Mouse (Mus musculus) forebrain, embryonic 13.5 days (tissue): Measurements from ENCODE around the gene Gapvd1. TPM values are rescaled to one million over a fixed set of nuclear protein-coding genes. Genes with fewer than 3 reads are reported as not detected.
"Not testable (repeated sequence)": the region's sequence is repeated elsewhere in the genome, so short reads cannot be mapped to it uniquely, and the experiment has no call there.

Experiments used
- ATAC-seq: fragments of 200-750 bp; cut with Nextera tagmentation; 2 replicates; pipeline ENCODE4 v1.8.0; 2017
- H3K27ac ChIP-seq: fragments of 300-500 bp; sonication (generic); 2 replicates; pipeline ENCODE4 v1.5.1; 2015; ENCODE audit warnings: inconsistent platforms, mild to moderate bottlenecking, moderate library complexity
- H3K27me3 ChIP-seq: fragments of 300-500 bp; sonication (generic); 2 replicates; pipeline ENCODE4 v1.6.1; 2015; ENCODE audit warnings: mild to moderate bottlenecking, inconsistent platforms
- H3K36me3 ChIP-seq: fragments of 300-500 bp; sonication (generic); 2 replicates; pipeline ENCODE4 v1.6.1; 2015; ENCODE audit warnings: mild to moderate bottlenecking, inconsistent platforms; ENCODE audit not compliant: poor library complexity, severe bottlenecking
- H3K4me1 ChIP-seq: fragments of 300-500 bp; sonication (generic); 2 replicates; pipeline ENCODE4 v1.6.1; 2015; ENCODE audit warnings: inconsistent platforms
- H3K4me2 ChIP-seq: fragments of 300-500 bp; sonication (generic); 2 replicates; pipeline ENCODE4 v1.6.1; 2015; ENCODE audit warnings: inconsistent platforms, mild to moderate bottlenecking, moderate library complexity
- H3K4me3 ChIP-seq: fragments of 300-500 bp; sonication (generic); 2 replicates; pipeline ENCODE4 v1.5.1; 2015; ENCODE audit warnings: mild to moderate bottlenecking, inconsistent platforms
- H3K9ac ChIP-seq: fragments of 300-500 bp; sonication (generic); 2 replicates; pipeline ENCODE4 v1.6.1; 2015; ENCODE audit warnings: mild to moderate bottlenecking, inconsistent platforms
- H3K9me3 ChIP-seq: fragments of 300-500 bp; sonication (generic); replicated peaks from 2 replicates; pipeline ENCODE4 v1.6.1; 2016; ENCODE audit warnings: inconsistent platforms
- WGBS: fragments of 180-500 bp; shearing (Covaris S2); methylation state at CpG from one replicate; pipeline ENCODE4 v1.1.7; 2015; 5-methylcytosine and 5-hydroxymethylcytosine counted together
- polyA plus RNA-seq: library from polyadenylated mRNA; unstranded; fragments of >200 nt; fragmentation: Nextera tagmentation; extraction: Ambion mirVana; gene quantifications from 2 replicates; pipeline ENCODE4 v1.2.1, GENCODE M21; 2015

Gene Gapvd1
- polyA plus RNA-seq = 112 and 123 TPM in 2 replicates

DNA sequence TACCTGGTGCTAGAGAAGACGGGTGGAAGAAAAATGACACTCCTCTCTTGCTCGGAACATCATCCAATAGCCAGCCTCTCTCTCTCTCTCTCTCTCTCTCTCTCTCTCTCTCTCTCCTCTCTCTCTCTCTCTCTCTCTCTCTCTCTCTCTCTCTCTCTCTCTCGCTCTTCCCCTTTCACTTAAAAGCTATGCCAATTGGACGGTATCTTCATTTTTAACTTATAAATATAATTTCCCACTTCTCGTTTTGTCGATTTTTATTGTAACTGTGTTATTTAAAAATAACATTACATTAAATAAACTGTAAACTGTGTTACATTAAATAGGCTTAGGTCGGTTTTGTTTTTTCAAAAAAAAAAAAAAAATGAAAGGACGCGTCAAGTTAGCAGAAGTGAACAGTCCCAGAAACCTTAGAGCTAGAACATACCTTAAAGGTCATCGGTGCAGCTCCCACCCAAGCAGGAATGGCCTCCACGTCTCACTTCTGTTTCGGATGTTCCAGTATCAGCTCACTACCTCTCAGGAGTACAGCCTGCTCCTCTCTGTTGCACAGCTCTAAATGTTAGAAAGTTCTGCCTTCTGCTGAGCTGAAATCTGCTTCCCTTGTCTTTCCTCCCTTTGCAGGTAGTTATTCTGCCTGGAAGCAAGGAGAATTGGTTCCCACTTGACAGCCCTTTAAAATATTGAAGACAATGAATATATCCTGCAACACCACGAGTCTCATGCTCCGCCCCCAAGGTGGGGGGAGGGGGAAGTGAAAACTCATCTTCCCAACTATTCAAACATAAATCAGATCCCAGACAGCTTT lies at the start of gene Gapvd1:
Gene Gapvd1 (minus strand): TSS at position 682 of the 808 bp plus-strand sequence.
- ATAC-seq = peak; percentile 23; the same call in 1 of the 2 replicates
- no peaks in the 10 kb centered on the region for H3K36me3 ChIP-seq
- WGBS = 1% methylated on average over 14 of the region's 14 CpGs

DNA sequence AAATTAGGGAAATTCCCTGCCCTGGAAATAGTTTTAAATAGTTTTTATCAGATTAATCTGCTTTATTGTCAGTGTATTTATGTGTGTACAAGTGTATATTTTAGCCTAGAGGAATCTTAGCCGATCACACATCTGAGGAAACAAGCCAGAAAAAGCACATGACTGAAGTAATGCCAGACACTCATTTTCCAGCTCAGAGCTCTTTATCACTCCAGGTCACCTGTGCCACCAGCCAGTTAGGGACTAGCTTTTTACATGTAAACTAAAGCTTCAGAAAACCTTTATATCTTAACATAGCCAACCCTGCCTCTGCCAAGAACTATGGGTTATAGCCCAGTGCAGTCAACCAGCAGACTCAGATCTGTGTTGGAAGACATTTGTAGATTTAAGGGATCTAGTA lies 49.8 kb upstream of the Gapvd1 start:
- ATAC-seq = no peak
- Histone ChIP-seq H3K4me1 (peaks cover 23% of the 10 kb centered on the region), H3K9me3 (no peaks in the 10 kb centered on the region), H3K4me2 (no peak overlapping the region), H3K36me3 (peaks cover 31% of the 10 kb centered on the region), H3K27me3 (no peaks in the 10 kb centered on the region), H3K9ac (no peak overlapping the region), H3K27ac (no peak overlapping the region), H3K4me3 (no peak overlapping the region)
- WGBS = 86% methylated on average over 1 of the region's 1 CpGs

More for the DNA sequence above, at the start of gene Gapvd1:
- peak within 1 kb of the TSS; percentile 76 for H3K4me2 ChIP-seq
- H3K9ac ChIP-seq = peak within 1 kb of the TSS; percentile 98
- peak within 1 kb of the TSS; percentile 95 for H3K4me3 ChIP-seq
- no peaks in the 10 kb centered on the region for H3K9me3 ChIP-seq
- H3K4me1 ChIP-seq = peaks cover 28% of the 10 kb centered on the region
- H3K27ac ChIP-seq = peak within 1 kb of the TSS; percentile 94
- H3K27me3 ChIP-seq = no peaks in the 10 kb centered on the region; the same call in 1 of the 2 replicates

DNA sequence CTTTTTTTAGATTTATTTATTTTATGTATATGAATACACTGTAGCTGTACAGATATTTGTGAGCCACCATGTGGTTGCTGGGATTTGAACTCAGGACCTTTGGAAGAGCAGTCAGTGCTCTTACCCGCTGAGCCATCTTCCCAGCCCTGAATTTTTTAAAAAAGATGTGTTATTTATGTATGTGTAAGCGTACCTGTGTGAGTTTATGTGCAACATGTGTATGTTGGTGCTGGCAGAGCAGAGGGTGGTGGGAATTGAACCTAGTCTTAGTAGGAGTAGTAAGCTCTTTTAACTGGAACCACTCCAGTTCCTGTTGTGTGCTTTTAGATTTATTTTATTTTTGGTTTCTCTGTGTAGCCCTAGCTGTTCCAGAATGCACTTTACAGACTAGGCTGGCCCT lies 49.1 kb upstream of the Gapvd1 start:
- H3K4me2 ChIP-seq = peak overlapping the region; percentile 79
- ATAC-seq = no peak
- H3K9me3 ChIP-seq = no peaks in the 10 kb centered on the region
- H3K4me3 ChIP-seq = no peak overlapping the region
- no peak overlapping the region for H3K9ac ChIP-seq
- H3K4me1 ChIP-seq = peaks cover 26% of the 10 kb centered on the region
- H3K27me3 ChIP-seq = no peaks in the 10 kb centered on the region
- H3K36me3 ChIP-seq = peaks cover 29% of the 10 kb centered on the region
- WGBS = 94% methylated on average over 2 of the region's 2 CpGs
- no peak overlapping the region for H3K27ac ChIP-seq

DNA sequence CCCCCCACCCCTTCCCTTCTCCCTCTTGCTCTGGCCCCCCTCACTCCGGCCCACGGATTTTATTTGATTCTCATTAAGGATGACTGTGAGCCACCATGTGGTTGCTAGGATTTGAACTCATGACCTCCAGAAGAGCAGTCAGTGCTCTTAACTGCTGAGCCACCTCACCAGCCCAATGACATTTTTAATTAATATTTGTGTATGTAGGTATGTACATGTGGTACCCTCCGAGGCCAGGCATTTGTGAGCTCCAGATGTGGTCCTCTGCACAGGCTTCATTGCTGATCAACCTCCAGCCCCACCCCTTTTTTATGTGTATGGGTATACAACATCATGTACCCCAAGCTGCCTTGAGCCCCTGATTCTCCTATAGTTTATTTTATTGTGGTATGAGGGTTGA lies 48.7 kb upstream of the Gapvd1 start:
- no peak for ATAC-seq
- Histone ChIP-seq H3K4me2 (peak overlapping the region; percentile 79), H3K36me3 (peaks cover 24% of the 10 kb centered on the region), H3K27ac (no peak overlapping the region), H3K27me3 (no peaks in the 10 kb centered on the region), H3K4me3 (peak overlapping the region; percentile 17; the same call in 1 of the 2 replicates), H3K9me3 (no peaks in the 10 kb centered on the region), H3K9ac (no peak overlapping the region), H3K4me1 (peaks cover 30% of the 10 kb centered on the region)
- 82% methylated on average over 3 of the region's 3 CpGs for WGBS

DNA sequence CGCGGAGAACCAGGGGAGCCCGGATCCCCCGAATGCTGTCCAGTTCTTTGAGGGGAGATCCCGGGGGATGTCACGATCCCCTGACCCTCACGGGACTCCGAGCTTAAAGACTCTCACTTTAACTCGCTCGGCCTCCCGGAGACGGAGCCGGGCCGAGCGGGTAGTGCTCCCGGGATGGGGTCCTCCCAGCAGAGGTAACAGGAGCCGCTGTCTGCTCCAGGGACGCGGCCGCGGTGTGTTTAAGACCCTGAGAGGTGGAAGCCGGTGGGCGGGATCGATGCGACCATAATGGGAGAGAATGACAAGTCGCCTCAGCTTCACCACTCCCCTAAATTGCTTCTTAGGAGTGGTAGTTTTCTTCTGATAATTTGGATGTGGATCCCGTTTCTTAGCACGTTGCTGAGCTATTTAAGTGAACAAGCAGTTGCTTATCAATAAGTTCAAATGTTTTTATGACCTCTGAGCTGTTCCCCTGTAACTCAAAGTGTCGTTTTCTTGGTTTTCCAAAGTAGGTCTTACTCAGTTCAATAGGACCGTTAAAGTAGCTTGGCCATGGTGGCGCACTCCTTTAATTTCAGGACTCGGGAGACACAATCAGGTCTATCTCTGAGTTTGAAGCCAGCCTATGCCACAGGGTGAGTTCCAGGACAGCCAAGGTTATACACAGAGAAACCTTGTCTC lies 47.7 kb upstream of the Gapvd1 start:
- Histone ChIP-seq H3K9ac (peak overlapping the region; percentile 79), H3K27ac (peak overlapping the region; percentile 84), H3K36me3 (peaks cover 16% of the 10 kb centered on the region), H3K4me3 (peak overlapping the region; percentile 70), H3K4me1 (peaks cover 31% of the 10 kb centered on the region), H3K4me2 (peak overlapping the region; percentile 79)
- H3K27me3 ChIP-seq, H3K9me3 ChIP-seq: not testable (repeated sequence)
- under 1% methylated on average over 28 of the region's 32 CpGs for whole genome bisulfite sequencing
- peak; percentile 36; the same call in 1 of the 2 replicates for ATAC-seq

DNA sequence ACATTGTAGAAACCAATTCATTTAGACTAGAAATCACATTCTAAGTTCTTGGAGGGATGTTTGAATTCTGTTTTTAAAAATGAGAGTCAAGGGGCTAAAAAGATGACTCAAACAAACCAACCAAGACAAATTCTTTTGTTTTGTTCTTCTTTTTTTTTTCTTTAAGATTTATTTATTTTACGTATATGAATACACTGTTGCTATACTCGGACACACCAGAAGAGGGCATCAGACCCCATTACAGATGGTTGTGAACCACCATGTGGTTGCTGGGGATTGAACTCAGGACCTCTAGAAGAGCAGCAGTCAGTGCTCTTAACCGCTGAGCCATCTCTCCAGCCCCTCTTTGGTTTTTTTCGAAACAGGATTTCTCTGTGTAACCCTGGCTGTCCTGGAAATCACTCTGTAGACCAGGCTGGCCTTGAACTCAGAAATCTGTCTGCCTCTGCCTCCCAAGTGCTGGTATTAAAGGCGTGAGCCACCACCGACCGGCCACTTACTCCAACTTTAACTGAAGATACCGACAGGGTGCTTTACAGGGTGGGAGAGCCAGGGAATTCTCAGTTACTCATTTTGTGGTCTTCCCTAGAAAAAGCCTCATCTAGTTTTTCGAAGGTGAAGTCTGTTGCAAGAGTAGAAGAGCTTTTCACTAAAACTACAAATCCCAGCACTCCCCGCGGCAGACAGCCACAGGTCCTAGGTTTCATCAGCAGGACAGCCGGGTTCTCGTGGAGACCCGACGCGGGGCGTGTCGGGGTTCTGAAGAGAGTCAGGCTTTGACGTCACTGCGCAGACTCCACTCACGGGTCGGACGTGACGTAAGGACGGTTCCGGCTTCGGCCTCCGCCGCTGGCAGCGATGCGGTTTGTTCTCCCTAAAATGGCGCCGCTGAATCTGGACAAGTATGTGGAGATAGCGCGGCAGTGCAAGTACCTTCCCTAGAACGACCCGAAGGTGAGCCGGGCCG lies 46.8 kb upstream of the Gapvd1 start:
- Histone ChIP-seq H3K36me3 (peaks cover 10% of the 10 kb centered on the region), H3K9ac (peak overlapping the region; percentile 79), H3K4me3 (peak overlapping the region; percentile 70), H3K9me3 (no peaks in the 10 kb centered on the region), H3K4me1 (peaks cover 31% of the 10 kb centered on the region), H3K27me3 (no peaks in the 10 kb centered on the region), H3K4me2 (peak overlapping the region; percentile 79), H3K27ac (peak overlapping the region; percentile 84)
- peak; percentile 98 for ATAC-seq
- WGBS = 5% methylated on average over 39 of the region's 39 CpGs

DNA sequence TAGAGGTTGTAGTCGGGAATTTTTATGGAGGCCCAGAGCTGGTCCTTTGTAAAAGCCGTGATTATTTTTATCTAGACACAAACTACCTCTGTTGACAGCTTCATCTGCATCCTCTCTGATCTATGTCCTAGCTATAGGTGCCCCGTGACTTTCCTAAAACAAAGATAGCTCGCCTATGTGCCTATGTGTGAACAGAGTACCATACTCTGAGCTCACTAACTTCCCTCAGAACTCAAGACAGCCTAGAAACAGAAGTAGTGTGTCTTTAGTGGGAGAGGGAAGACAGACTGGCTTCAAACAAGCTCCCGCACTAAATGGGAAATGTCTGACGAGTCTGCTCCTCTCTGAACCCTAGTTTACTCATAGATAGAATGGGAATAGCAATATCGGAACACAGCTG lies 45.3 kb upstream of the Gapvd1 start:
- 84% methylated on average over 7 of the region's 7 CpGs for WGBS
- peaks cover 31% of the 10 kb centered on the region for H3K4me1 ChIP-seq
- no peak overlapping the region for H3K9ac ChIP-seq
- no peak overlapping the region for H3K4me2 ChIP-seq
- no peaks in the 10 kb centered on the region for H3K9me3 ChIP-seq
- H3K4me3 ChIP-seq = no peak overlapping the region
- ATAC-seq = no peak
- H3K27ac ChIP-seq = no peak overlapping the region
- no peaks in the 10 kb centered on the region for H3K27me3 ChIP-seq
- H3K36me3 ChIP-seq = peaks cover 1% of the 10 kb centered on the region

DNA sequence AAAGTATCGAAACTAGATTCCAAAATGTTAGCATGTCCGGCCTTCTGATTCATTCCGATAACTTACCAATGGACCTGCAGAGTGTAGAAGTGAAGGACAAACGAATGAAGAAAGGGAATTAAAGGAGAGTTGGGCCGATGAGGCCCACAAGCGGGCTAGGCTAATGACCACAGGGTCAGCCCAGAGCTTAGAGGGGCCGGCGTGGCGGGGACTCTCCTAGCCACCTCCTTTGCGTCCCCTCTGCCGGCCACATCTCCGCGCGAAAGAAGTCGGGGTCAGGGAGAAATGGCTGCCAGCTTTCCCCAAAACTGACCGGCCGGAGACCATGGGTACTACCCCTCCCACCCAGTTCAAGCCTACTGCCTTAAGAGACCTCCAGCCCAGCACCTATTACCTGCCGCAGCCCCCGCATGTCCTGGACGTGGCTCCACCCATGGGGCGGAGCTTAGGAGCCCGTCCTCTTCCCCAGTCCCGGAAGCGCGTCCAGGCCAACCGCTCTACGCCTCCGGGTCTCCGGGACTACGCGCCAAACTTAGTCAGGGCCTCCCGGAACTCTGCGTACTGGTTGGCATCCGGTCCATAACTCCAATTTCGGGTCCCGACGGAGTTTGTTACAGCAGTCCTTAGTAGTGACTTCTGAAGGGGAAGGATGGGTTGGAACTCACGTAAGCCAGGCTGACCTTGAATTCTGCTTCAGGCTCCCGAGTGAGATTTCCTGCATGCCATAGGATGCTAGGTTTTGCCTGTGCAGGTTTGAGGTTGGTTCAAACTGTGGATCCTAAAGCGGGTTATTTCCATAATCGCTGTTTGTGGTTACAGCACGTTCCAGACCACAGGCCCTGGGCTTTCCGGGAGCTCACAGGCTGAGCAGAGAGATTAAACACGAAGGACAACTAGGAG lies 44.6 kb upstream of the Gapvd1 start, which contains the start of gene Rabepk:
Gene Rabepk (minus strand): TSS at position 556 of the 900 bp plus-strand sequence.
- Histone ChIP-seq H3K27me3 (no peaks in the 10 kb centered on the region), H3K9ac (peak within 1 kb of the TSS; percentile 69), H3K36me3 (0 out of 2 replicates have a peak, but pooled peaks cover 4% of the 10 kb centered on the region), H3K9me3 (no peaks in the 10 kb centered on the region), H3K4me3 (peak within 1 kb of the TSS; percentile 60), H3K4me2 (peak within 1 kb of the TSS; percentile 89), H3K4me1 (peaks cover 27% of the 10 kb centered on the region), H3K27ac (no peak within 1 kb of the TSS)
- ATAC-seq = peak; percentile 57
- 5% methylated on average over 44 of the region's 44 CpGs for WGBS

DNA sequence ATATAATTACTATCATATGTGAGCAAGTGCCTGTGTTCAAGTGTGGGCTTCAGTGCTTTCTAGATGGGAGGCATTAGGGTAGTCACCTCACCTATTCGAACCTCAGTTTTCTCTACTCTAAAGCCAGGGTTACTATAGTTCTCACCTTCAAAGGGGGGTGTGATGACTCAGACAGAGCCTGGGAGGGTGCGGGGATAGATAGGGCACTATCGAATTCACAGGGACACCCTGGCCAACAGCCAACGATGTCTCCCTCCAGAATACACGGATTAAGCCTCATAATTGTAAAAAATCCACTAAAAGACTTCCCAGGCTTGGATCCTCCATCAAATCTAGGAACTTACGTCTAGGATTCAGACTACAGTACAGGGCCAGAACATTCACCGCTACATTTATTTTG lies 40.4 kb upstream of the Gapvd1 start:
- 96% methylated on average over 7 of the region's 7 CpGs for WGBS
- no peaks in the 10 kb centered on the region for H3K27me3 ChIP-seq
- H3K4me1 ChIP-seq = peaks cover 12% of the 10 kb centered on the region
- peaks cover 14% of the 10 kb centered on the region for H3K36me3 ChIP-seq
- H3K4me2 ChIP-seq = no peak overlapping the region
- no peak overlapping the region for H3K4me3 ChIP-seq
- no peak overlapping the region for H3K27ac ChIP-seq
- H3K9me3 ChIP-seq = no peaks in the 10 kb centered on the region
- ATAC-seq = no peak
- H3K9ac ChIP-seq = no peak overlapping the region

DNA sequence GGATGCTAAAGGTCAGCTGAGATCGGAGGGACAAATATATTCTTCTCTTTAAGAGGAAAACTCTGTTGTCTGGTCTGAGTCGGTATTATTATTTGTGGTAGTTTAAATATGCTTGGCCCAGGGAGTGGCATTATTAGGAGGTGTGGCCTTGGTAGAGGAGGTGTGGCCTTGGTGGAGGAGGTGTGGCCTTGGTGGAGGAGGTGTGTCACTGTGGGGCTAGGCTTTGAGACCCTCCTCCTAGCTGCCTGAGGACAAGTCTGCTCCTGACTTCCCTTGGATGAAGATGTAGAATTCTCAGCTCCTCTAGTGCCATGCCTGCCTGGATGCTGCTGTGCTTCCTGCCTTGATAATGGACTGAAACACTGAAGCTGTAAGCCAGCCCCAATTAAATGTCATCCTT lies 39.5 kb upstream of the Gapvd1 start:
- 91% methylated on average over 2 of the region's 2 CpGs for WGBS
- Histone ChIP-seq H3K4me3 (no peak overlapping the region), H3K4me2 (no peak overlapping the region), H3K9ac (no peak overlapping the region), H3K9me3 (no peaks in the 10 kb centered on the region), H3K27me3 (no peaks in the 10 kb centered on the region), H3K27ac (no peak overlapping the region), H3K36me3 (peaks cover 22% of the 10 kb centered on the region), H3K4me1 (peaks cover 7% of the 10 kb centered on the region; the same call in 1 of the 2 replicates)
- ATAC-seq = no peak

DNA sequence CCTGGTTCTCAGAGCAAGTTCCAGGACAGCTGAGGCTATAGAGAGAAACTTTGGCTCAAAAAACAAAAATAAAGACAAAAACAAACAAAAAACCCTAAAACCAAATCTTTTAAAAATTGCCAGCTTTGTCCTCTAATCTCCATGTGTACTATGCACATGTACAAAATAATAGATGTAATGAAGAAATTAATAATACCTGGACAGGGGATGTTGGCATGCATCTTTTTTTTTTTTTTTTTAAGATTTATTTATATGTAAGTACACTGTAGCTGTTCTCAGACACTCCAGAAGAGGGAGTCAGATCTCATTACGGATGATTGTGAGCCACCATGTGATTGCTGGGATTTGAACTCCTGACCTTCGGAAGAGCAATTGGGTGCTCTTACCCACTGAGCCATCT lies 37.5 kb upstream of the Gapvd1 start:
- WGBS = 89% methylated on average over 2 of the region's 2 CpGs
- ATAC-seq, H3K4me2 ChIP-seq, H3K4me1 ChIP-seq, H3K27me3 ChIP-seq, H3K4me3 ChIP-seq, H3K27ac ChIP-seq, H3K9me3 ChIP-seq, H3K9ac ChIP-seq: not testable (repeated sequence)
- H3K36me3 ChIP-seq = peaks cover 25% of the 10 kb centered on the region
